Mouse (Mus musculus) T-helper 2 cell (primary cell): ENCODE data around the gene Ung.

ENCODE experiments used
- in situ Hi-C: fragments of 300-600 bp; cut with MboI, MseI; formaldehyde crosslinking; loops from one replicate; pipeline ENCODE4 v1.15.1; 2025; ENCODE audit warnings: high pct_unique_total_duplicates

Ung gene

DNA sequence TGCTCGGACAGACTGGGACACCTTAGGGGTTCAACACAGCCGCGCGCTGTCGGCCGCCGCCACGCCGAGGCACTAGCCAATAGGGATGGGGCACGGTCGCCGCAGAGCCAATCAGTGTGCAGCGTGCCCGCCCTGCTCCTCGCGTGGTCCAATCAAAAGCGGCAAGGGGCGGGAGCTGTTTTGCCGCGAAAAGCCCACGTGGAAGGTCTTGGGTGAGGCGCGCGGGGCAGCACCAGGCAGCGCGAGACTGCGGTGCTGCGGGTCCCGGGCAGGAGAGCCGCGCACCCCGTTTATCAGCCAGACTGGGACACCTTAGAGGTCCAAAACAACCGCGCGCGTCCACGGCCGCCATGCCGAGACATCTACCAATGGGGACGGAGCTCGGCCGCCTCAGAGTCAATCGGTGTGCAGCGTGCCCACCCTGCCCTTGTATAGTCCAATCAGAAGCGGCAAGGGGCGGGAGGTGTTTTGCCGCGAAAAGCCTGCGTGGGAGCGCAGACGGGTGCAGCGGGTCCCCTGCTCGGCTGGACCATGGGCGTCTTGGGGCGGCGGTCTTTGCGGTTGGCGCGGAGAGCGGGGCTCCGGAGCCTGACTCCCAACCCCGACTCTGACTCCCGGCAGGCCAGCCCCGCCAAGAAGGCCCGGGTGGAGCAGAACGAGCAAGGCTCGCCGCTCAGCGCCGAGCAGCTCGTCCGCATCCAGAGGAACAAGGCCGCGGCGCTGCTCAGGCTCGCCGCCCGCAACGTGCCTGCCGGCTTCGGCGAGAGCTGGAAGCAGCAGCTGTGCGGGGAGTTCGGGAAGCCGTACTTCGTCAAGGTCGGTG is 723 bp downstream of the Ung start:
- in situ Hi-C loops, result no loop called here

DNA sequence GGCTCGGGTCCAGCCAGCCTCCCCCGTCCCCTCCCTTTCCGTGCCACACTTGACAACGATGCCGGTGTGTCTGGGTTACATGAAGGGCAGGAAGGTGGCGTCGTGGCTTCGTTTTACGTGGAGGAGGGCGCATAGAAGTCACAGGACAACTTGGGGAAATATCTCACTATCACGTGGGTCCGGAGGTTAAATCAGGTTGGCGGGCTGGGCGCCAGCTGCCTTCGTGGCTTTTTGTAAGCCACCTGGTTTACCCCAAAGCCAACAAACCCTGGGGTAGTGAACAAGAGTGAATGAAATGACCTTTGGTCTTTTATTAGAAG is 1.3 kb downstream of the Ung start:
- in situ Hi-C loops, result no loop called here

DNA sequence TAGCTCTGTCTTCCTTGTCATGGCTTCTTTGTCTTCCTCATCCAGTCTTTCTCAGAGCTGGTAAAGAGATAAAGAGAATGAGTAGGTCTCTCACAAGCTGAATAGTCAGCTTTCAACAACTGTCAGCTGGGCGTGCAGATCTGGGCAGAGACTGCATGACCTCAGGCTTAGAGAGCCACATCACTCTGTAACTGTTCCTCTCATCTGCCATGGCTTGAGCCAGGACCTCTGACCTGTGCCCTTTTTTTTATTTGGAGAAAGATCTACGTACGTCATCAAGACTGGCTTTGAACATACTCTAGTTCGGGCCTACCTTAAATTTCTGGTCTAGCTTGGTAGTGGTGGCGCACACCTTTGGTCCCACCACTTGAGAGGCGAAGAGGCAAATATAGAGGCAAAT is 2.7 kb downstream of the Ung start:
- in situ Hi-C loops, result no loop called here

DNA sequence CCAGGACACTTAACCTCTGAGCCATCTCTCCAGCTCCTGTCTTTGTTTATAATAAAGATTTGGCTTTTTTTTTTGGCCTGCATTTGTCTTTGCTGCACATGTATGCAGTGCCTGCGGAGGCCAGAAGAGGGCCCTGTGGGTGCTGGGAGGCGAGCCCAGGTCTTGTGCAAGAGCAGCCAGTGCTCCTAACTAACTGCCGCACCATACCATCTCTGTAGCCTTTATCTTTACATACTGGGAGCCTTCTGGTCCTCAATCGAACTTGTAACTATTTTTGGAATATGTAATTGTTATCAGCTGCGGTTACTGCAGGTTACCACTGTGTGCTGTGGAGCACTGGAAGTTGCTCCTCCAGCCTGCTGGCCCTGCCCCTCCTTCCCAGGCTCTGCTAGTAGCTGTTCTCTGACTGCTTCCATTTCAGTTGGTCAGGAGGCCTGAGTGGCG is 3.9 kb downstream of the Ung start:
- in situ Hi-C loops, result no loop called here

DNA sequence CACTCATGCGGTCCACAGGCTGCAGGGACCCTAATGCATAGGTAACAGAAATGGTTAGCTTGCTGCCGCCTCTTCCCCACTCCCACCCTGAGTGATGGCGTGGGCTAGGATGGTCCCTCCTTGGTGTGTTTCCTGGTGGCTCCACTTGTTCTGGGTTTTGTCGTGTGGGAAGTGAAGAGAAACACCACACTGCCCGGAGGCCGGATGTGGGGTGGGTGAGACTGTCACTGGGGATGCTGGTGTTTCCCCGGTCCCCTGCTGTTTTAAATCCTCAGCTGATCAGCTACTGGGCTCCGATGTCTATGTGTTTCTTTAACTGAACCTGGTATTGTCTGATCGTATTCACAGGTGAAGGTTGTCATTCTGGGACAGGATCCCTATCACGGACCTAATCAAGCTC is 5.3 kb downstream of the Ung start:
- in situ Hi-C loops, result no loop called here

DNA sequence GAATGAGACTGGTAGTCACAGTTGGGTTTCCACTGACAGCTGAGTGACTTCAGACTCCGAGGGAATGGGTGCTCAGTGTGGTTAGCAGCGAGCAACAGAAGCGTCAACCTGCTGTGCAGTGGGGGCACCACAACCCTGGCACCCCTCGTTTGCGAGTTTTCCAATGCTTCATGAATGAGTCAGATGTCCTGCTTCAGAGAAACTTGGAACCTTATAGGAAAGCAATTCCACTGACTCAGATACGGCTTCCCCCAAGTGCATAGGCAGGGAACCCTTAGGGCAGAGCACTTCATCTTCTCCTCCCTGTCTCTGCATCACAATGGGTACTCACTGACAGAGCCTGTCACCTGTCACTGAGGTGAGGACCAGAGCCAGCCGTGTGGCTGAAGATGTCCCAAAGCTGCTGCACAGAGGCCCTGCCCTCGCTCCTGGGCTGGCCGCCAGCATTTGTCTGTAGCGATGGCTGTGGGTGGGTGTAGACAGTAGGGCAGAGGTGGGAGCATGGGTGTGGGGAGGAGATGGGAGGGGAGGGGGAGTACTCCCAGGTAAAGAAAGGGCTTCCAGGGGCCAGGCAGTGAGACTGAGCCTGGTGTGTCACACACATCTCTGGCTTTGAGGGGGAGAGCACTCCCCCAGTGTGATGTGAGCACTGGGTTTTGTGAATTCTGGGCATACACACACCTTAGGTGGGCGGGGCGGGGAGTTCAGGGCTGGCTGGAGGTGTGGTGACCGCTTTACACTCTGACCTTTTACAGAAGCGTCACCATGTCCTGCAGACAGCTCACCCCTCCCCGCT is 7.5 kb downstream of the Ung start:
- in situ Hi-C loops, result no loop called here

DNA sequence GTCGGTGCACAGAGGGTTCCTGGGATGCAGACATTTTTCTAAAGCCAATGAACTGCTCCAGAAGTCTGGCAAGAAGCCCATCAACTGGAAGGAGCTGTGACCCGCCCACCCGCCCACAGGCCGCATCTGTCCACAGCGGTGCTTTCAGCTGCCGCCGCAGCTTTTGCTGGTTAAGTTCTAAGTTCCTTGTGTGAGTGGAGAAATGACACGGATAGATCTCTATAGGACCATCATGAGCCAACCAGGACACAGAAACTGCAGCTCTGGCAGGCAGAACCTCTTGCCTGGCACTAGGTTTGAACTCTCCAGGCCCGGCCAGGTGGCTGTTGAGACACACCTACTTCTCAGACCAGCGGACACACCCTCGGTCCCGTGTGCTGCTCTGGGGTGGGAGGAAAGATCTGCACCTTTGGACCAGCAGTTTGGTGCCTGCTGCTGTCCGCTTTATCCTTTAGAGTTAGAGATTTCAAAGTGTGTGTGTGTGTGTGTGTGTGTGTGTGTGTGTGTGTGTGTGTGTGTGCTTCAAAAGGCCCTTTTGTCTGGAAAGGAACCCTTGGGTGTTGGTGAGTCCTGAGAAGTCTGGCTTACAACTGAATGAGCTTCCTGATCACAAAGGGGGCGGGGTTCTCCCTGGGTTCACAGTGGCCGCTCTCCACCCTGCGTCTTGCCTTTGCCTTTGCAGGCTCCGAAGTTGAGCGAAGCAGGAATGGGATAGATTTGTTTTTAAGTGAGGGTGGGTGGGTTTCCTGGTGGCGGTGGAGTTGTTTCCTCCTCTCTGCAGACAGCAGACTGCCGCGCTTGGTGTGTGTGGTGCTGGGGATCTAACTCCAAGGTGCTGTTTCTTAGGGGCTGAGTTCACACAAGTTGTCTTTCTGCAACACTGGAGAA is 8.3 kb downstream of the Ung start:
- in situ Hi-C loops, result no loop called here

DNA sequence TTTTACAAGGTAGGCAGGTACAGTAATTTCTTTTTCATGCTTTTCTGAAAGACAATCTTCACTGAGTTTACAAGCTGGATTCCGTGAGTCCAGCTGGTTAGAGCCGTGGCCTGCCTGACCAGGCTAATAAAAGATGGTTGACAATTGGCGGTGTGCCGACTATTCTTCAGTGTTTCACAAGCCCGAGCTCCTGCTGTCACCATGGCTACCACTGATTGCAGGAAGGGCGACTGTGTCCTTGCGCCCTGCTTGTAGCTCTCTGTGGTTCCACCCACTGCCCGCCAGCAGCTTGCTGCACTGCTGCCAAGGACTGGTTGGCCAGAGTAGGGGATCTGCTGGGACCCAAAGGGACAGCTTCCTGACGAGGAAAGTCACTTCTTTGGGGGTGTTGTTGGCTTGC is 9.0 kb downstream of the Ung start:
- in situ Hi-C loops, result no loop called here

DNA sequence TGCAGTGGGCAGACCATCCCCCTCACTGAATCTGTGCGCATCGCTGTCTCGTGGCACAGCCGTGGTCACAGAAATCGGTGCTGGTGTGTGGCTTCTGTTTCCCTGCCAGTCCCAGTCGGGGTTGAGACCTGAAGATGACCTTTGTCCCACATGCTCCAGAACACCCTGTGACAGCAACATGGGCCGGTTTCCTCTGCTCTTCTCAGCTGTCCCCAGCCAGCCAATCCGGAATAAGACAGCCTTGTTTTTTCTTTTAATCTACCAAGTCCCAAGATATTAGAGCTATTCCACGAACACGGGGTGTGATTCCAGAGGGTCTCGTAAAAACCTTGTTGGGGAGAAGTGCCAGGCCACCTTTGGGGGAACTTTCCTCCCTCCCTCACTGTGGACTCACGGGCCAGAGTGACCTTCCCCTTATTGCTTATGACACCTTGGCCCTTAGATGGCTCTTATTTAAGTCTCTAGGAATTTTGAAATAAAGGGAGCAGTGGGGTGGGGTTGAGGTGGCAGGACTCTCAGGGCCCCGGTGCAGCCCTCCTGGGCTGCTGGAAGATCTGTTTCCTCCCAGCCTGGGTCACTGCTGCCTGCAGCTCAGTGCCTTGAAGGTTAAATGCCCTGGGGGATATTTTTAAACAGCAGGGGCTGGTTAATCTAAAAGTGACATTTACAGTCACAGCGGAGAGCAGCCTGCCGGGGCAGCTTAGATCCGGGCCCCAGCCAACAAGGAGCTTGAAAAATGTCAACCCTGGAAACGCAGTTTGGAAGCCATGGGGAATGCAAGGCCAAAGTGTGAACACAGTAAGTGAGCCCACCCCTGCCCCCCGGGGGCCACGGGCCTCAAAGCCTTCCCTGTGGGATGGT is 16.1 kb downstream of the Ung start, which contains the start of gene Acacb:
Gene Acacb, plus strand, starts transcription at position 508 of the 861 bp plus-strand sequence.
- in situ Hi-C loops, result no loop called here

DNA sequence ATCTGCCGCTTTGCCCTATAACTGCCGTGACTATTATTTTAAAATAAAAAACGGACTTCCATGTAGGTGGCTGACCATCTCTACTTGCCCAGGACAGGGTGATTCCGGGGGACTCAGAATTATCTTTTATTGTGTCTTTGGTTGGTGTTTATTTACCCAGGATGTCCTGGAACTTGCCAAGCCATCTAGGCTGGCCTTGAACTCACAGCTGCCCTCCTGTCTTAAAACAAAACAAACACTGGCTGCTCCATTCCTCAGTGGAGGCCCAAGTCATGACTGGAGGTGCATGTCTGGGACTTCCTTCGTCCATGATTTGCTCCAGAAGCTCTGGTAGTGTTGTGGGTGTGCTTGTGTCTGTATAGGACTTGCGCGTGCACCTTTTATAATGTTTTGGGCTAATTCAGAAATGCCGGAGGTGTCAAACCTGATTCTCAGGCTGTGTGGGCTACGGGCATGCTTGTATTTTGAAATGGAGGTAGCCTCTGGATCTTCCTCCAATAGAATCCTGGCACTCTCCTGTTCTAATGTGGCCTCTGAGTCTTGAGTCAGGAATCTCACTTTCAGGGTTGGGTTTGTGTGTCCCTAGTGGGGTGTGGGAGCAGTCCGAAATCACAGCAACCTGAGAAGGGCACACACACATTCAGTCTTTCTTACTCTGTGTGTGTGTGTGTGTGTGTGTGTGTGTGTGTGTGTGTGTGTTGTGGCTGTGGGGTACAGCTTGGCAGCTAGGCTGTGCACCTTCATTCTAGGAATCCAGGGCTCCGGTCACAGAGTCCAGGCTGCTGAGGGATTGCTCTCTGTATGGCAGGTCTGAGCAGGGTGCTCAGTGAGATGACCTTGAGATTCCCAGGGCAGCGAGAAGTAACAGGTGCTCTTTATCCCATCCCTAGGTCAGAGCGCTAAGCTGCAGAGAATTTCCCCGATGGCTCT is 17.1 kb downstream of the Ung start:
- in situ Hi-C loops, result no loop called here

DNA sequence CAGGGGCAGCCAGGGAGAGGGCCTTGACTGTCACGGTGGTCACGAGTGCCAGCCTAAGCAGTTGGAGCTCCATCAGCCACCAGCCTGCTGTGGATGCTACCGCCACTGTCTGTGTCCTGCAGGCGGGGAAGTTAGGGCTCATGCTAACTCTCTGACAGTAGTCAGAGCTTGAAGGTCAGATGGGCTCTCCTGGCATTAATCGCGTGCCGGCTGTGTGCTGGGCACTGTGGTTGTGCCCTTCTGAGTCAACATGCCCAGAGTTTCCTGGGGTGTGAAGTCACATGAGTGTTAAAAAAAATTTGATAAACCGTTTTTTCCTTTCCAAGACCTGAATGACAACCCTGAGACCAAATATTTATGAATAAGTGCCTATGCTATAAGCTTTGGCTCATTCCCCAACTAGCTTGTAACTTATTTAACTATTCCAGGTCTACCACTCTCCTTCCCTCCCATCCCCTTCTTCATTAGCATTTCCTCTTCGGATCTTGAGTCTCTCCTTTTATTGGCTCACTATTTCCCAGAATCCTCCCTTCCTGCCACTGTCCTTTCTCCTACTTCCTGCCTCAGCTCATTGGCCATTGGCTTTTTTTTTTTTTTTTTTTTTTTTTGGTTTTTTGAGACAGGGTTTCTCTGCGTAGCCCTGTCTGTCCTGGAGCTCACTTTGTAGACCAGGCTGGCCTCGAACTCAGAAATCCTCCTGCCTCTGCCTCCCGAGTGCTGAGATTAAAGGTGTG is 22.3 kb downstream of the Ung start:
- in situ Hi-C loops, result no loop called here

DNA sequence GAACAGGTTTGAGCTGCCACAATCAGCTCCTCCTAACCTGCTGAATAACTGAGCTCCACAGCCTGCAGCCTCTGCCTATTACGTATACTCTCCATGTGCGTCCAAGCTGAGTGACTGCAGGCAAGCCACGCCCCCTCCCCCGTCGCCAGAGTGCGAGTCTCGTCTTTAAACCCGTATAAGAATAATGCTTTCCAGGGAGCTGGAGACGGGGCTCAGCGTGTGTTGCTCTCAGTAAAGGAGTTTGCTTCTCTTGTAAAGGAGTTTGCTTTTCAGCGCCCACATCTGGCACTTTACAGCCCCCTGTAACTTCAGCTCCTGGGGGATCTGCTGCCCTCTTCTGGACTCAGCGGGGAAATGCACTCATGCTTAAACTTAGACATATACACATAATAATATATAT is 23.3 kb downstream of the Ung start:
- in situ Hi-C loops, result no loop called here

DNA sequence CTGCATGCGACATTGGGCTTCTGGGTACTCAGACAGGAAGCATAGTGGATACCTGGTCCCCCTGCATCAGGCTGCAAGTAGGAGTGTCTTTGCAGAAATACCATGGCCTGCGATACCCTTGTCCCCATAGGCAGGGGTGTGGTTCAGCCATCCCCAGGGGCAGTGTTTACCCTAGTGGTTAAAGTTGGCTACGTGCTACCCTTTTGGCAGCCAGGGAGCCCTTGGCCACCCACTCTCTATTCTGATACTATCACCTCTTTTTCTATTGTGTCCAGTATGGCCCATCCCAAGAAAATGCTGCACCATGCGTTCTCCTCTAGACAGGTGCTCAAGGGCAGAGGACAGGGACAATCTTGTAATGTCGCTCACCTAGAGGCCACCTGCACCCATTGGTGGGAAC is 24.6 kb downstream of the Ung start:
- in situ Hi-C loops, result no loop called here

DNA sequence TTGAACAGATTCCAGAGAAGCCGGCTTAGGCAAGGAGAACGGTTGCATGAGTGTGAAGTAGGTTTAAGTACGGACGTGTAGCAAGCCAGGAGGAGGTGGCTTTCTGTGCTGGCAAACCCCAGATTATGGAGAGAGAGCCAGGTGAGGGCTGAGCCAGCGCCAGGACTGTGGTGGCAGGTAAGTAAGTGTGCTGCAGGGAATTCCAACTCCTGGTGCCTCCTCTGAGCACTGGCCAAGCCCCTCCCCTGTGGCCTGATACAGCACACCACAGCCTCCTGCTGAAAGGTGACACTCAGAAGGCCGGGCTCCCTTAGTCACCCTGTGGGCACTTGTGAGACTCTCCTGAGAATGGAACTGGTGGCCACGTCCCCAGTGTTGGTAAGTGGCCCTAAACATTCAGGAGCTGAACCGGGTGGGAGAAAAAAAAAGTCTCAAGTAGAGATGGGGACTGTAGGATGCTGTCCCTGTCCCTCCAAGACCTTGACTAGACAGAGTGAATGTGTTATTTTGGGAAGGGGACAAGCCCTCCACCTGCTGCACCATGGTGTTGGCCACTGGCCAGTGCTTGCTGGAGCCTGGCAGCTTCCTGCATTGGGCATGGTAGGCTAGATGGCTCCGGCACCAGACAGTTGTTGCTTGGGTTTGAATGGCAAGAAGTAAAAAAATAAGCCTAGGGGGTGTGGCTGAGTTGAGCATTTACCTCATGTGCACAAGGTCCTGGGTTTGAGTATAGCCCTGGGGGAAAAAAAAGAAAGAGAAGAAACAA is 25.2 kb downstream of the Ung start:
- in situ Hi-C loops, result no loop called here

DNA sequence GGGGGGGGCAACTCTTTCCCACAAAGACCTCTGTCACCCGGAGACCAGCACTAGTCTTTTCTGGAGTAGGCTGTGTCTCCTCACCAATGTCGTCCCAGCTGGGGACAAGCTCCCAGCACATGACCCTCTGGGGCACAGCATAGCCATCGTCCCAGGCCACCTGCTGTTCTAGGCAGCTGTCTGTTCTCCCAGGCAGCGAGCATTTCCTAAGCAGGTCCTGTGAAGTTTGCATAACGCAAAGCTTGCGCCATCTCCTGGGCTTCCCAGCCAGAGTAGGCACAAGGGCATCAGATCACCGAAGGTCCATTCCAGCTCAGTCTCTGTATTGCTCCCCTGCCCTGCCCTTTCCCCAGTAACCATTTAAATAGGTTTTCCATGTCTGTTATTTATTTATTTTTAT is 27.1 kb downstream of the Ung start:
- in situ Hi-C loops, result no loop called here

DNA sequence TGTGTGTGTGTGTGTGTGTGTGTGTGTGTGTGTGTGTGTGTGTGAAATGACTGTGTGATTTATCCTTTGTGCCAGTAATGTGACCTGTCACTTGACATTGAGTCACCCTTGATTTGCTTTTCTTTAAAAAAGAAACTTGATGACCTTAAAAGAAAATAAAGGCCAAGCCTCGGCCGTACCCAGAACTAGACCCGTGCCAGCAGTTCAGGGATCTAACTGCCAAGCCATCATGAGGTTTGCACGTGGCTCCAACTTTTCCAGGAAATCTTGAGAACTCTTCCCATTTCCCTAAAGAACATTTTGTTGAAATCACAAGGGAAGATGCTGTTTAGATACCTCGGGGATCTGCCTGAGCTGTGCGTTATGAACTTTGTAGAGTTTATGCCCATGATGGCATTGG is 31.2 kb downstream of the Ung start:
- in situ Hi-C loops, result no loop called here

DNA sequence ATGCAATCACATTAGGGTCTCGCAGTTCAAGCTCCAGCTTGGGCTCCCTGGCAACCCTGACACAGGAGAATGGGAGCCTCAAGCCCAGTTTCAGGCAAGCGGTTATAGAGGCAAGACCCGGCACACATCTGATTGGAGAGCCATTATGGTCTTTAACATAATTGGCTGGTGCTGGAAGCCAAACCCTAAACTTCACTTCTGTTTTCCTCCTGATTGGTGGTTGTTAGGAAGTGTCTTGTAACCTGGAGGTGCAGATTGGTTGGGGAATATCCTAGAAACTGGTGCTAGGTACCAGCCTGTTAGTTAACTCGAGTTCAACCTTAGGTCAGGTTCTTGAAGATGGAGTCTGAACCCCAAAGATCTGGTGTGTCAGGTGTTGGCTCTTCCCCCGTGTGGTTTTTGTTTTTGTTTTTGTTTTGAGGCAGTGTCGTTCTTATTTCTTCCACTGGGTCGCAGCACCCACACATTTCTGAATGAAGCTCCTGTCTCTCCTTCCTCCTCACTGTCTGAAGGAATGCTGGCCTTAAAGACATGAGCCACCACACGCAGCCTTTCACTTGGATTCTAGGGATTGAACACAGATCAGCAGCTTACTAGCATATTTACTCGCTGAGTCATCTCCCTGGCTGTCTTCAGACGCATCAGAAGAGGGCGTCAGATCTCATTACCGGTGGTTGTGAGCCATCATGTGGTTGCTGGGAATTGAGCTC is 32.1 kb downstream of the Ung start:
- in situ Hi-C loops, result no loop called here

DNA sequence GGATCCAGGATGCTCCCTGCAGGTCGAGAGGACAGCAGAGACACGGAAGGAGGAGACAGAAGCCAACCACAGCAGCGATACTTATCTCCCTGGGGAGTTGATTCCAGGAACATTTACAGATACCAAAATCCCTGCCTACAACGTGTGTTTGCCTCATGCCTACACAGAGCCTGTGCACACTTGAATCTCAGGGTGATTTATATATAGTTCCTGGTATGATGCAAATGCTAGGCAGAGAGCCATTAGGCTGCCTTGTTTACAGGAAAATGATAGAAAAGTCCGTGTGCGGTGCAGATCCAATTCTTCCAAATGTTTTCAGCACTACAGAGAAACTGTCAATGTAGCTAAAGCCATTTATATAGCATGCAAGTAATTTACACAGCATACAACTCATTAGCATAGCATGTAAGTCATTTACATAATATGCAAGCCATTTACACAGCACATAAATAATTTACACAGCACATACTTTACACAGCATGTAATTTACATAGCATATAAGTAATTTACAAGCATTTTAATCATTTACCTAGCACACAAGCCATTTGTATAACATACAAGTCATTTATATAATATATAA is 33.0 kb downstream of the Ung start:
- in situ Hi-C loops, result no loop called here
